Mouse (Mus musculus): ENCODE results near the gene Gm20547. TPM values are rescaled to one million over a fixed set of nuclear protein-coding genes. Genes with fewer than 3 reads are reported as not detected.
A peak's percentile ranks its signal among the peaks of the same experiment; 100 is the strongest.
"Not testable (repeated sequence)": the region's sequence is repeated elsewhere in the genome, so short reads cannot be mapped to it uniquely, and the experiment has no call there.

The Gm20547 gene
- polyA plus RNA-seq, 1 experiment from 2014 or later, result 0.08 TPM

DNA sequence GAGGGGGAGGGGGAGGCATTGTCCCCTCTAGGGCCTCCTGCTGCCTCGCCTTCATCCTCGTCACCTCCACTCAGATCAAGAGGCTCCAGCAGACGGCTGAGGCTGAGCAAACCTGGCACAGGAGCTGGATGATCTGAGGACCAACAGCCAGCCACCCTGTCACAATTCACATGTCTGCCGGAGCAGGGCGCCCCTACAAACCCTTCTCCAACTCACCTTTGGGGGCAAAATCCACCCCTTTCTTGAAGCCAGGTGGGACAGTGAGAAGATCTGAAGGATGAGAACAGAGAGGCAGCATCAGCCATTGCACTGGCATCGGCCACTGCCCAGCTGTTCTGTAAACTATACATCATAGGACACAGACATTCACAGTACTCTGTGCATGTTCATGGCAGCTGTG is 34.6 kb downstream of the Gm20547 start:
- H3K27me3 ChIP-seq, result no peaks in the 10 kb centered on the region
- peaks cover 61% of the 10 kb centered on the region for H3K36me3 ChIP-seq
- H3K27ac ChIP-seq, result no peak overlapping the region
- ATAC-seq, result no peak
- H3K4me3 ChIP-seq (replicated peaks), result no peak overlapping the region
- peaks cover 26% of the 10 kb centered on the region for H3K4me1 ChIP-seq (replicated peaks)
- WGBS, result 88% methylated on average over 6 of the region's 6 CpGs
- H3K9ac ChIP-seq (replicated peaks), result no peak overlapping the region
- no peaks in the 10 kb centered on the region for H3K9me3 ChIP-seq
- H3K4me2 ChIP-seq (replicated peaks), result no peak overlapping the region

GRCm38 (mm10) chr17:34844884-34845283 is 37.0 kb downstream of the Gm20547 start:
- no peaks in the 10 kb centered on the region for H3K27me3 ChIP-seq
- no peak overlapping the region for H3K4me2 ChIP-seq (replicated peaks)
- H3K9ac ChIP-seq (replicated peaks), result no peak overlapping the region
- H3K9me3 ChIP-seq, result no peaks in the 10 kb centered on the region
- 93% methylated on average over 13 of the region's 13 CpGs for WGBS
- no peak overlapping the region for H3K27ac ChIP-seq
- ATAC-seq, result no peak
- H3K36me3 ChIP-seq, result peaks cover 84% of the 10 kb centered on the region
- H3K4me3 ChIP-seq (replicated peaks), result no peak overlapping the region
- peaks cover 12% of the 10 kb centered on the region for H3K4me1 ChIP-seq (replicated peaks)

DNA sequence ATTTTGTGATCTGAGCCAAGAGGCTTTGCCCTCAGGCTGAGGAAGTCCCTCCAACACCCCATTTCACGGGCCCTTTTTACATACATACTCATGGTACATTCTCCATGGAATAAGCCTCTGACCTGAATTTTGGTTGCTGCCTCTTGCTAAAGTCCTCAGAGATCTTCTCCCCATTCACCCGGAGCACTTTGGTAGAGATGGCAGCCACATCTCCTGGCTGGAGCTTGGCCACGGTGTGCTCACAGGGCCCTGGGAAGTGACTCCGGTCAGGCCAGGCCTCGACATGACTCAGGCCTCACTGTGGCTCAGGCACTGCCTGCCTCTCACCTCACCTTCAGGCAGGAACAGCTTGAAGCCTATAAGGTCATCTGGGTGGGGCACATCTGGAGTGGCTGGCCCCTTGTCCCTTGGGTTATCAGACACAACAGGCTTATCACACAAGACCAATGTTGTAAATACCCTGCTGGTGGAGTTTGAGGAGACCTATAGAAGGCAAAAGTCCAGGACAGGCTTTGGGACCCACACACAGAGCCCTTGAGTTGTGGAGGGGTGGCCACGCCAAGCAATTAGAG is 41.0 kb downstream of the Gm20547 start:
- Histone ChIP-seq H3K27me3 (no peaks in the 10 kb centered on the region), H3K36me3 (peaks cover 73% of the 10 kb centered on the region), H3K9me3 (no peaks in the 10 kb centered on the region), H3K9ac (replicated peaks) (no peak overlapping the region), H3K4me1 (replicated peaks) (peaks cover 21% of the 10 kb centered on the region), H3K4me3 (replicated peaks) (no peak overlapping the region), H3K4me2 (replicated peaks) (no peak overlapping the region), H3K27ac (no peak overlapping the region)
- 88% methylated on average over 6 of the region's 6 CpGs for WGBS
- no peak for ATAC-seq

DNA sequence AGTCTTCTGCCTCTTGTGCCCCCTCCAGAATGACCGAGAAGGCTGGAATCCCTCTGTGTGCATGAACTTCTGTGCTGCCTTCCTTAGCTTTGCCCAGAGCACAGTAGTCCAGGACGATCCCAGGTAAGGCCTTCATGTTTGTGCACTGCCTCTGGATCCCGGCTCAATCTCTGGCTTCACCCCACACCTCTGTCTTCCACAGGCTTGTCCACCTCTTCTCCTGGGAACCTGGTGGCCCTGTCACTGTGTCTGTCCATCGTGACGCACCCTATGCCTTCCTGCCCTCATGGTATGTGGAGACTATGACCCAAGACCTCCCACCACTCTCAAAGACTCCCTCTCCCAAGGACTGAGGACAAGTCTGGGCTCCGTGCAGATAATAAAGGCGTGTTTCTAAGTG is 43.1 kb downstream of the Gm20547 start:
- no peaks in the 10 kb centered on the region for H3K9me3 ChIP-seq
- no peaks in the 10 kb centered on the region for H3K27me3 ChIP-seq
- ATAC-seq, result no peak
- no peak overlapping the region for H3K4me2 ChIP-seq (replicated peaks)
- no peak overlapping the region for H3K4me3 ChIP-seq (replicated peaks)
- WGBS, result 88% methylated on average over 7 of the region's 7 CpGs
- H3K9ac ChIP-seq (replicated peaks), result no peak overlapping the region
- peaks cover 32% of the 10 kb centered on the region for H3K4me1 ChIP-seq (replicated peaks)
- peaks cover 57% of the 10 kb centered on the region for H3K36me3 ChIP-seq
- no peak overlapping the region for H3K27ac ChIP-seq

GRCm38 (mm10) chr17:34837464-34838324 is 44.1 kb downstream of the Gm20547 start:
- Histone ChIP-seq H3K9me3 (no peaks in the 10 kb centered on the region), H3K36me3 (peaks cover 56% of the 10 kb centered on the region), H3K4me3 (replicated peaks) (peak overlapping the region; percentile 70), H3K9ac (replicated peaks) (peak overlapping the region; percentile 81), H3K4me1 (replicated peaks) (peaks cover 32% of the 10 kb centered on the region), H3K27me3 (no peaks in the 10 kb centered on the region), H3K4me2 (replicated peaks) (peak overlapping the region; percentile 99), H3K27ac (peak overlapping the region; percentile 84; the same call in 1 of the 2 replicates)
- ATAC-seq, result peak; percentile 11
- 38% methylated on average over 43 of the region's 43 CpGs for WGBS

DNA sequence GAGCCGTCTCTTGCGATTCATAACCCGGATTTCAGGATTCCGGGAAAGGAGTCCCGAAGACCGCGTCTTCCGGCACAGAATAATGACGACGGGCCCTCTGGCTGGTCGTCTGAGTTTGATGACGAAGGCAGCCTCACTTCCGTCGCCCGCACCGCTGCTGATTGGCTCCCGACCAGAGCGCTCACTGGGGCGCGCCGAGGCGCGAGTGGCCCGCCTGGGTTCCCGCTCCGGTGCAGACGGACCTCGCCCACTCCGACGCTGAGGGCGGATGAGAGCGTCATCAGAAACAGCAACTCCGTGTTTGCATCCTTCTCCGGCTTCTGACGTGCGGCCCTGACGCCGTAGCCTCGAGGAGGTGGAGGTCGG is 45.0 kb downstream of the Gm20547 start, which contains the start of the genes Stk19 and Dxo:
Stk19 (minus strand) TSS at position 90 of the 366 bp plus-strand sequence.
Dxo (plus strand) TSS at position 164 of the 366 bp plus-strand sequence.
- H3K27ac ChIP-seq, result peak within 1 kb of the TSS; percentile 84
- H3K9ac ChIP-seq (replicated peaks), result peak within 1 kb of the TSS; percentile 81
- H3K4me1 ChIP-seq (replicated peaks), result peaks cover 32% of the 10 kb centered on the region
- under 1% methylated on average over 40 of the region's 40 CpGs for WGBS
- peak; percentile 95 for ATAC-seq
- peak within 1 kb of the TSS; percentile 70 for H3K4me3 ChIP-seq (replicated peaks)
- H3K36me3 ChIP-seq, result peaks cover 56% of the 10 kb centered on the region
- peak within 1 kb of the TSS; percentile 99 for H3K4me2 ChIP-seq (replicated peaks)
- no peaks in the 10 kb centered on the region for H3K9me3 ChIP-seq
- H3K27me3 ChIP-seq, result no peaks in the 10 kb centered on the region

DNA sequence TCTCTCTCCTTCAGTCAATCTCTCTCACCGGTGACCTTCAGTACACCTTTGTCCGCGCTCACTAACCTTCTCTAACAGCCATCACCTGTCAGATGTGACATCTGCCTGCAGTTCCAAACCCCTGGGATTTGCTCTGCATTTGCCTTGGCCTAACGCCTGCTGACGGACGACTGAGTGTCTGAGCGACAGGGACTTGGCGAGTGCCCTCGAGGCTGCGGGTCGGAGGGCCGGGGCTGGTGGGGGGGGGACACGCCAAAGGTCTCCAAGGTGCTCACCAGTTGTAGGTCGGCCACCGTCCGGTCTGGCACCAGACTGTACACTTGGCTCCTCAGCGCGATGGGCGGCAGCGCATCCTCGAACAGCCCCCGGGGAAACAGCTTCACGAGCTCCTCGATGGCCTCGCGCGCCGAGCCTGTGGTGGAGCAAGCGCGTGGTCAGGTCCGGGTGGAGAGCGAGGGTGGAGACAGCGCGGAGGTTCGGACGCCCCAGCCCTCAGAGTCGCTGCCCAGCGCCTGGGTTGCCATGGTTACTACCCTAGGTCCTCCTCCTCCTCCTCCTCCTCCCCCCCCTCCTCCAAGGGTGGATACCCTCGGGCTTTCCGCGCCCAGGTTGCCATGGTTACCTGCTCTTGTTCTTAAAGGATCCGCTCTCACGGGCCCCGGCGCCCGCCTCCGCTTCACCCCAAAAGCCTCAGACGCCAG is 45.5 kb downstream of the Gm20547 start:
- ATAC-seq, result peak; percentile 84

DNA sequence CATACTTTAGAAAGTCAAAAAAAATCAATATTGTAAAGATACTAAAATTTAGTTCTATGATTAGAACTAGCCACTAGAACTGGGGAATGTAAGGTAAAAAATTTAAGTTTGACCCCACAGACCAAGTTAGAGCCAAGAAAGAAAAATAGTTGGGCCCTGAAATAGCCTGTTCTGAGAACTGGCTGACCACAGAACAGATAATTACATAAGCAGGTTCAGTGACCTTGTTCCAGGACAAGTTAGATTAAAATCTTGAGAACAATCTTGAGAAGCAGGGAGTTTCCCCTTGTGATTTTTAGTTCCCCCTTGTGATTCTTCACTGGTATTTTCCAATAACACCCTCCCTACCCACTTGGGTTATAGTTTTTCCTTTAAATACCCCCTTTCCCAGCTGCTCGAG is 51.1 kb downstream of the Gm20547 start:
- 95% methylated on average over 1 of the region's 1 CpGs for WGBS
- not testable (repeated sequence) for H3K27ac ChIP-seq; H3K9me3 ChIP-seq; H3K4me1 ChIP-seq (replicated peaks); H3K9ac ChIP-seq (replicated peaks); H3K27me3 ChIP-seq; ATAC-seq; H3K4me2 ChIP-seq (replicated peaks); H3K4me3 ChIP-seq (replicated peaks)
- H3K36me3 ChIP-seq, result peaks cover 79% of the 10 kb centered on the region

More for the DNA sequence above, 45.5 kb downstream of the Gm20547 start:
- 4% methylated on average over 48 of the region's 48 CpGs for WGBS
- Histone ChIP-seq H3K4me3 (replicated peaks) (peak overlapping the region; percentile 70), H3K4me1 (replicated peaks) (peaks cover 32% of the 10 kb centered on the region), H3K27ac (peak overlapping the region; percentile 84), H3K9ac (replicated peaks) (peak overlapping the region; percentile 81), H3K36me3 (peaks cover 54% of the 10 kb centered on the region), H3K27me3 (no peaks in the 10 kb centered on the region), H3K9me3 (no peaks in the 10 kb centered on the region), H3K4me2 (replicated peaks) (peak overlapping the region; percentile 99)

DNA sequence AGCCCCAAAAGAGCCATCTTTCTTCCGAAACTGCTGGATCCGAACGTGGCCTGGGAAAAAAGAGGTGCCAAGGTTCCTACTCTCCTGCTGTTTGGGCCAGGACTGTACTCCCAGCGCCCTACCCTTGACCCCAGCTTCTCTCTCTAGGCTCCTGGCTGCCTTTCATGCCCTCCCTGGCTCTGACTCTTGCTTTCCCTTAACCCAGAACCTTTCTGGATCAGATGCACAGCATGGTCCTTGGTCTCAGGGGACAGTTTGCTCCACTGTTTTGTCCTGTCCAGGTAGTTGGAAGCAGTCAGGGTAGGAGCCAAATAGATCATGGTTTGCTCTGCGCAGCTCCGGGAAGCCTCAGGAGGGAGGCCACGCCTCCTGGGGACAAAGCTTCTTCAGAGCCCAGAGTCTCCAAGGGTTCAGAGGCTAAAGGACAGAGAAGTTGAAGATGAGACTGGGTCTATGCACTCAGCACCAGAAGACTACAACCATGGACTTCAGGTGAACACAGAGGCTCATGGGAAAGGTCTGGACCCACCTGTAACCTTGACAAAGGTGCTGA is 66.9 kb downstream of the Gm20547 start:
- H3K27me3 ChIP-seq, result no peaks in the 10 kb centered on the region
- no peak overlapping the region for H3K9ac ChIP-seq (replicated peaks)
- H3K4me3 ChIP-seq (replicated peaks), result no peak overlapping the region
- no peak for ATAC-seq
- 82% methylated on average over 7 of the region's 7 CpGs for WGBS
- H3K27ac ChIP-seq, result no peak overlapping the region
- H3K36me3 ChIP-seq, result no peaks in the 10 kb centered on the region
- H3K9me3 ChIP-seq, result no peaks in the 10 kb centered on the region
- no peak overlapping the region for H3K4me2 ChIP-seq (replicated peaks)
- H3K4me1 ChIP-seq (replicated peaks), result no peaks in the 10 kb centered on the region

GRCm38 (mm10) chr17:34813747-34814146 is 68.1 kb downstream of the Gm20547 start:
- H3K27ac ChIP-seq; ATAC-seq; H3K36me3 ChIP-seq; H3K4me2 ChIP-seq (replicated peaks); H3K27me3 ChIP-seq; H3K9ac ChIP-seq (replicated peaks); H3K4me1 ChIP-seq (replicated peaks); H3K4me3 ChIP-seq (replicated peaks); H3K9me3 ChIP-seq: not testable (repeated sequence)
- 58% methylated on average over 12 of the region's 12 CpGs for WGBS

DNA sequence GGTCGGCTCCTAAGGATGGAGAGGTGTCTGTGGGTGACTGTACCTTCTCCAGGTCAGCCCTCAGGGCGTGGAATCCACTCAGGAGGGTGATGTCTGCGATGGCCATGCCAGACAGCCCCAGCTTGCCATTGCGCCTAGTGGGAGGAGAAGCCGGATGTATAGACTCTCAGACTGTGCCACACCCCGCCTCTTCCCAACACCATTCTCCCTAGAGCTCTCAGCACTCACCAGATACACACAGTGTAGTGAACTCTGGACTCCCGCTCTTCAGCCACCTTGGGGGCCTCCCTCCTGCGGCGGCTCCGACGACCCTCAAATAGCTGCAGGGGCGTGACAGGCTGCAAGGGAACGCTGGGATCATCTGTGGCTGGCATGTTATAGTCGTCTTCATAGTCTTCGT is 70.6 kb downstream of the Gm20547 start:
- 77% methylated on average over 15 of the region's 15 CpGs for WGBS
- Histone ChIP-seq H3K27me3 (no peaks in the 10 kb centered on the region), H3K4me3 (replicated peaks) (no peak overlapping the region), H3K4me1 (replicated peaks) (no peaks in the 10 kb centered on the region), H3K9me3 (no peaks in the 10 kb centered on the region), H3K36me3 (no peaks in the 10 kb centered on the region), H3K9ac (replicated peaks) (no peak overlapping the region), H3K4me2 (replicated peaks) (no peak overlapping the region), H3K27ac (no peak overlapping the region)
- ATAC-seq, result no peak

DNA sequence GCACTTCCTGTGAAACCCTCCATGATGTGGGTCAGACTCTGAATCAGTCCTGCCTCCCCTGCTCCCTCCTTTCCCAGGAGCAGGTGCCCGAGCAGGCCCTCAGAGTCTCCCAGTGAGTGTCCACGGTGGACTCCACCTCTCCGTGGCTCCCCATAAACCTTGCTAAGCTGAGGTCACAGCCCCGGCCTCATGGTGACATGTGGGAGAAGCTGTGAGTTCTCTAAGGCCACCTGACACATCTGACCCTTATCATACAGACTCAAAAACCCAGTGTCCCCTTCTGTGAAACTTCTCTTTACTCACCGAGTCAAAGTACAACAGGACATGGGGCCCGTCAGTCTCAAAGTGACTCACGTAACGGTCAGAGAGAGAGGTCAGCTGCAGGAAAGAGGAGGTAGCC is 71.0 kb downstream of the Gm20547 start:
- not testable (repeated sequence) for H3K36me3 ChIP-seq; H3K27me3 ChIP-seq; H3K9me3 ChIP-seq; H3K4me1 ChIP-seq (replicated peaks); H3K4me3 ChIP-seq (replicated peaks); H3K4me2 ChIP-seq (replicated peaks); H3K9ac ChIP-seq (replicated peaks); H3K27ac ChIP-seq; ATAC-seq
- 84% methylated on average over 8 of the region's 8 CpGs for WGBS

Data from midbrain, embryonic 13.5 days (tissue).